Mouse (Mus musculus) lung, adult 2 months (tissue): ENCODE measurements around the gene Tead3.

Source experiments
- CTCF ChIP-seq: fragments of 200-500 bp; IDR thresholded peaks from 2 replicates; pipeline ENCODE4 v1.5.1; 2011; ENCODE audit warnings: mild to moderate bottlenecking, low read length, control low read depth; ENCODE audit not compliant: insufficient read depth
- POLR2A ChIP-seq: fragments of 200-500 bp; IDR thresholded peaks from 2 replicates; pipeline ENCODE4 v1.6.1; 2011; ENCODE audit warnings: low read depth, mild to moderate bottlenecking, control low read depth, low read length, borderline replicate concordance; ENCODE audit errors: extremely low read depth

DNA sequence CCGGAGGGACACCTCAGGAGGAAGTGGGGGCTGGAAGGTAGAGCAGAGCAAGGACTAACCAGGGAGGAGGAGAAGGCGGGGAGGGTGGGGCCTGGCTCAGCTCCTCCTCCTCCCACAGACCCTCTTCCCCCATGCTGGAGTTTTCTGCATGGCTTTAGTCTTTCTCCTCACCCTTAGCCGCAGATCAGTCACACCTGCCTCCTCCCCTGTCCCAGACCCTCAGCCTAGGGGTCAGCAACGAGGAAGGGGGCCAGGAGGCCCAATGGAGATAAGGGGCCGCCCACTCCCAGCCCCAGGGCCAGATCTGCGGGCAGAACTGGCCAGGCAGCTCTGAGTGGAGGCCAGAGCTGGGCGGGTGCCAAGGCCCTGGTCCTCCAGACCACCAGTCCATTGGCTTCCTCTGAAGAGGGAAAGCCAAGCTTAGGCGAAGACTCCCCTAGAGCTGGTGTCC, 5.3 kb downstream of the Tead3 start:
- TF ChIP-seq CTCF (no peak), POLR2A (no peak)
